Mouse (Mus musculus): ENCODE results near the gene Pla2g2f. TPM values are rescaled to one million over a fixed set of nuclear protein-coding genes. Genes with fewer than 3 reads are reported as not detected.

The Pla2g2f gene
- polyA plus RNA-seq, 1 experiment: 14.5 TPM

DNA sequence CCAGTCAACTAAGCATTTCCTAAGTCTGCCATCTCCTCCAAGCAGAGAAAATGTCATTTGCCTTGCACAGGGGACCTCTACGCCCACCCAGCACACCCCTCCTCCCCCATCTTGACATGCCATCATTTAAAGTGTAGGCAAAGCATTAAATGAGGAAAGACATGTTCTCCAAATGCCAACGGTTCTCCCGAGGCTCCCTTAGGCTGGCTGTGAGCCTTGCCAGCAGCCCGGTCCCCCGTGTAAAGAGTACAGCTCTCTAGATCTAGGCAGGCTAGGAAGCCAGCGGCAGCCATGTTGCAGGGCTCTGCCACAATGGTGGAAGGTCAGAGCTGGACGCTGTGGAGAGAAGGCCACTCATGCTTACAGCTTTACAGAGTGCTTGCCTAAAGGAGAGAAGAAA, 47.5 kb downstream of the Pla2g2f start:
- Histone ChIP-seq H3K36me3 (ENCODE audit: control insufficient read depth, insufficient read depth, low read length) (no peaks in the 10 kb centered on the region), H3K4me3 (ENCODE audit: low read depth, low read length) (no peak overlapping the region), H3K27ac (ENCODE audit: insufficient read depth, low read depth, low read length) (no peak overlapping the region), H3K27me3 (ENCODE audit: control insufficient read depth, insufficient read depth, low read length) (no peaks in the 10 kb centered on the region), H3K4me1 (ENCODE audit: control insufficient read depth, insufficient read depth, insufficient read length, low read length) (no peaks in the 10 kb centered on the region; the same call in 1 of the 2 replicates)
- 75% methylated on average over 7 of the region's 7 CpGs for WGBS
- TF ChIP-seq POLR2A (IDR thresholded peaks at IDR 0.05; ENCODE audit: low read depth, low read length) (no peak), CTCF (IDR thresholded peaks at IDR 0.05; ENCODE audit: extremely low read depth, insufficient read length, insufficient replicate concordance, low read depth, low read length) (no peak)

DNA sequence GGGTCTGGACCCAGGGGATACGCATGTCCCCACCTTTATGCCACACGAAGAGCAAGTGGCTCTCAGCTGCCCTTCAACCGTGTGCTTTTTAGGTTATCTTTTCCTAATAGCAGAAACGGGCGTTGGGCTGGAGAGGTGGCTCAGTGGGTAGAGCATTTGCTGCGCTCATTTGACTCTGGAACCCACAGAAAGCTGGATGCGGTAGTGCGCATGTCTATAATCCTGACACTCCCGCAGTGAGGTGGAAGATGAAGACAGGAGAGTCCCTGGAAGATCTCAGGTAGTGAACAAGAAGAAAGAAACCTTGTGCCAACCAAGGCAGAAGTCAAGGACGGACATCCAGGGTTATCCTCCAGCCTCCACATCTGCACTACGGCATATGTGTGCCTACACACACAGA, 48.2 kb downstream of the Pla2g2f start:
- WGBS: 78% methylated on average over 11 of the region's 11 CpGs
- no peaks in the 10 kb centered on the region; the same call in 1 of the 2 replicates for H3K4me1 ChIP-seq (ENCODE audit: control insufficient read depth, insufficient read depth, insufficient read length, low read length)

DNA sequence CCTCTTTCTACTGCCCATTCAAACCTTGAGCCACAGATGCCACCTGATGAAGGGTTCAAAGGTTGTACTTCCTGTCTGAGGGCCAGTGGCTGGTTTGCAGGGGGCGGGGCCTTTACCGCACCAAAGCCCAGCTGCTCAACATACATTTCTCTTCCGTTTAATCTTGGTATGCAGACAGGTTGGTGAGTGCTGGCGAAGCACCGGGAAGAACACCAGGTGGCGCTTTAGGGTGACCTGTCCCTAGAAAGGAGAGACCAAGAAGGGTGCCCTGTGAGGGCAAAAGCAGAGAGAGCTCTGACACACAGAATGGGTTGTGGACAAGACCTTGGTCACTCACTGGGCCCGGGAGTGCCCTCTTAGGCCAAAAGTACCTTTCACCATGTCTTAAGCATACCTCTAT, 48.8 kb downstream of the Pla2g2f start:
- TF ChIP-seq CTCF (IDR thresholded peaks at IDR 0.05; ENCODE audit: extremely low read depth, insufficient read length, insufficient replicate concordance, low read depth, low read length) (peak; percentile 72; the same call in 1 of the 2 replicates), POLR2A (IDR thresholded peaks at IDR 0.05; ENCODE audit: low read depth, low read length) (no peak)

More for the DNA sequence above, 48.2 kb downstream of the Pla2g2f start:
- no peaks in the 10 kb centered on the region for H3K36me3 ChIP-seq (ENCODE audit: control insufficient read depth, insufficient read depth, low read length)
- H3K27ac ChIP-seq (ENCODE audit: insufficient read depth, low read depth, low read length): no peak overlapping the region
- H3K27me3 ChIP-seq (ENCODE audit: control insufficient read depth, insufficient read depth, low read length): no peaks in the 10 kb centered on the region
- TF ChIP-seq CTCF (IDR thresholded peaks at IDR 0.05; ENCODE audit: extremely low read depth, insufficient read length, insufficient replicate concordance, low read depth, low read length): no peak
- no peak for TF ChIP-seq POLR2A (IDR thresholded peaks at IDR 0.05; ENCODE audit: low read depth, low read length)
- H3K4me3 ChIP-seq (ENCODE audit: low read depth, low read length): no peak overlapping the region

DNA sequence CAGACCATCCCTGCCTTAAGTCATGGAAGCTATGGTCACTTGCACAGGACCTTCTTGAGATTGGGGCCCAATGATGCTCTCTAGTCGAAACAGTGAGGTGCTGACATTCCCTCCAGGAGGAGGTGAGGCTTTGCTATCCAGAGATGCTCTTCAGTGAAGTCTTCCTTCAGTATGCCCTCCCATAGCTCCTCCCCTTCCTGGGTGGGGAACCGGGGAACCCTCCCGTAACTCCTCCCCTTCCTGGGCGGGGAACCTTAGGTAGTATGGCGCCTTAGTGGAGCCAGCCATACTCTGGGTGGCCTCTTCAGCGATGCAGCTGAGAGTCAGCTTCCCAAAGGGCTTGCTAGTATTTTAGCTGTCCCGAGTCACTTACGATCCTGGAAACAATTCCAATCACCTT, 50.8 kb downstream of the Pla2g2f start:
- WGBS: 95% methylated on average over 8 of the region's 8 CpGs
- H3K4me3 ChIP-seq (ENCODE audit: low read depth, low read length): no peak overlapping the region
- H3K27me3 ChIP-seq (ENCODE audit: control insufficient read depth, insufficient read depth, low read length): no peaks in the 10 kb centered on the region
- peaks cover 3% of the 10 kb centered on the region; the same call in 1 of the 2 replicates for H3K4me1 ChIP-seq (ENCODE audit: control insufficient read depth, insufficient read depth, insufficient read length, low read length)
- H3K27ac ChIP-seq (ENCODE audit: insufficient read depth, low read depth, low read length): no peak overlapping the region
- TF ChIP-seq POLR2A (IDR thresholded peaks at IDR 0.05; ENCODE audit: low read depth, low read length) (no peak), CTCF (IDR thresholded peaks at IDR 0.05; ENCODE audit: extremely low read depth, insufficient read length, insufficient replicate concordance, low read depth, low read length) (no peak)
- H3K36me3 ChIP-seq (ENCODE audit: control insufficient read depth, insufficient read depth, low read length): no peaks in the 10 kb centered on the region

More for the DNA sequence above, 48.8 kb downstream of the Pla2g2f start:
- Histone ChIP-seq H3K27ac (ENCODE audit: insufficient read depth, low read depth, low read length) (no peak overlapping the region), H3K4me1 (ENCODE audit: control insufficient read depth, insufficient read depth, insufficient read length, low read length) (no peaks in the 10 kb centered on the region; the same call in 1 of the 2 replicates), H3K36me3 (ENCODE audit: control insufficient read depth, insufficient read depth, low read length) (no peaks in the 10 kb centered on the region), H3K4me3 (ENCODE audit: low read depth, low read length) (no peak overlapping the region), H3K27me3 (ENCODE audit: control insufficient read depth, insufficient read depth, low read length) (no peaks in the 10 kb centered on the region)
- 3% methylated on average over 7 of the region's 7 CpGs for WGBS

DNA sequence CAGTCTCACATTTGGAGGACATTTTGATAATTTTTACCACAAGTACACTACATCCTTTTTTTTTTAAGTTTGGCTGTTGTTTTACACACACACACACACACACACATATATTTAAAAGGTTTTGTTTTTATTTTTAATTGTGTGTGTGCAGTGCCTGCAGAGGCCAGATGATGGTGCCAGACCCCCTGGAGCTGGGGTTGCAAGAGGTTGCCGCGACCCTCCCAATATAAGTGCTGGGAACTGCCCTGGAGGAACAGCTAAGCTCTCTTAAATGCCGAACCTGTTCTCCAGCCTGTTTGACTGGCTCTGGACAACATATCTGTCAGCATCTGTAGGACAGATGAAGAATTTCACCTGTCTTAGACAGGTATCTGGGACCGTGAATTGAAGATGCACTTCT, 53.3 kb downstream of the Pla2g2f start:
- H3K4me3 ChIP-seq (ENCODE audit: low read depth, low read length): no peak overlapping the region
- no peak overlapping the region for H3K27ac ChIP-seq (ENCODE audit: insufficient read depth, low read depth, low read length)
- H3K27me3 ChIP-seq (ENCODE audit: control insufficient read depth, insufficient read depth, low read length): no peaks in the 10 kb centered on the region
- H3K4me1 ChIP-seq (ENCODE audit: control insufficient read depth, insufficient read depth, insufficient read length, low read length): peaks cover 3% of the 10 kb centered on the region; the same call in 1 of the 2 replicates
- no peak for TF ChIP-seq POLR2A (IDR thresholded peaks at IDR 0.05; ENCODE audit: low read depth, low read length)
- TF ChIP-seq CTCF (IDR thresholded peaks at IDR 0.05; ENCODE audit: extremely low read depth, insufficient read length, insufficient replicate concordance, low read depth, low read length): no peak
- WGBS: 82% methylated on average over 4 of the region's 4 CpGs
- H3K36me3 ChIP-seq (ENCODE audit: control insufficient read depth, insufficient read depth, low read length): no peaks in the 10 kb centered on the region

DNA sequence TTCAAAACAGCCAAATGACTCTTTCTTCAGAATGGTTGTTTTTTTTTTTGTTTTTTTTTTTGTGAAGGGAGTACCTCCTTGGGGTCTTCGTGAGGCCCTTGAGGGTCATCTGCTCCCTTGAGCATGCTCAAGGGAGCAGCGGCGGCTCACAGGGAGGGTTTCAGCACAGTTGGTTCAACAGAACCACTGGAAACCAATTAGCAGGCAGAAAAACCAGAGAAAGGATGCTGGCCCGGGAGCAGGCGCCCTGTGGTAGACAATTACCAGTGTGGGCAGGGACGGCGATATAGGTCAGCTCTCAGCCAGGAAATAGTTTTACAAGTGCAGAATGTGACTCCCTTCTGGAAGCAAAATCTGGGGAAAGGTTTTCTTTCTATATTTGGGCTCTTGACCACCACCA, 53.8 kb downstream of the Pla2g2f start:
- H3K36me3 ChIP-seq (ENCODE audit: control insufficient read depth, insufficient read depth, low read length): no peaks in the 10 kb centered on the region
- TF ChIP-seq CTCF (IDR thresholded peaks at IDR 0.05; ENCODE audit: extremely low read depth, insufficient read length, insufficient replicate concordance, low read depth, low read length): no peak
- TF ChIP-seq POLR2A (IDR thresholded peaks at IDR 0.05; ENCODE audit: low read depth, low read length): no peak
- H3K4me3 ChIP-seq (ENCODE audit: low read depth, low read length): no peak overlapping the region
- no peaks in the 10 kb centered on the region for H3K27me3 ChIP-seq (ENCODE audit: control insufficient read depth, insufficient read depth, low read length)
- no peak overlapping the region for H3K27ac ChIP-seq (ENCODE audit: insufficient read depth, low read depth, low read length)
- 76% methylated on average over 7 of the region's 7 CpGs for WGBS
- H3K4me1 ChIP-seq (ENCODE audit: control insufficient read depth, insufficient read depth, insufficient read length, low read length): peaks cover 3% of the 10 kb centered on the region; the same call in 1 of the 2 replicates

DNA sequence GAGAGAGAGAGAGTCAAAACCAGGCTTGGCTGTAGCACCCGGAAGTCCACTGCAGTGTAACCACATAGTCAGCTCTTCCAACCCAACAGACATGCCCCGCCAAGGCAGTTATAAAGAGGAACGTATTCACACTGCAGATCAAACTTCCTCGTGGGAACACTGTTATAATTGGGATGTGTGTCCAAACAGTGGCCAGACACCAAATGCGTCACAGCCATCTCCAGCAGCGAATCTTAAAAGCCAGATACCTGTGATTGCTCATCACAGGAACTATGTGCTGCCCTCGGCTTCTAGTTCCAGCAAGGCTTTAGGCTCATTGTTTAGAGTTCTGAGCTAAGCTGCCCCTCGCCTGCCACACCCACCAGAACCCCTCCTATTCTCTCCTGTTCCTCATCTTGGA, 54.9 kb downstream of the Pla2g2f start:
- no peak overlapping the region for H3K27ac ChIP-seq (ENCODE audit: insufficient read depth, low read depth, low read length)
- WGBS: 38% methylated on average over 8 of the region's 8 CpGs

More for the DNA sequence above, 54.9 kb downstream of the Pla2g2f start:
- TF ChIP-seq CTCF (IDR thresholded peaks at IDR 0.05; ENCODE audit: extremely low read depth, insufficient read length, insufficient replicate concordance, low read depth, low read length) (no peak), POLR2A (IDR thresholded peaks at IDR 0.05; ENCODE audit: low read depth, low read length) (no peak)
- Histone ChIP-seq H3K27me3 (ENCODE audit: control insufficient read depth, insufficient read depth, low read length) (no peaks in the 10 kb centered on the region), H3K36me3 (ENCODE audit: control insufficient read depth, insufficient read depth, low read length) (no peaks in the 10 kb centered on the region), H3K4me3 (ENCODE audit: low read depth, low read length) (no peak overlapping the region), H3K4me1 (ENCODE audit: control insufficient read depth, insufficient read depth, insufficient read length, low read length) (peaks cover 3% of the 10 kb centered on the region; the same call in 1 of the 2 replicates)
